Mouse (Mus musculus) c-Kit-negative CD71-positive TER-119-positive erythroid progenitor cells, embryonic 14.5 days (primary cell): ENCODE data around the gene Vti1a.

Source experiments
- DNase-seq: peaks from one replicate; pipeline ENCODE4 v3.0.0-alpha.2; 2013; ENCODE audit warnings: low read depth, low spot score

Vti1a gene

DNA sequence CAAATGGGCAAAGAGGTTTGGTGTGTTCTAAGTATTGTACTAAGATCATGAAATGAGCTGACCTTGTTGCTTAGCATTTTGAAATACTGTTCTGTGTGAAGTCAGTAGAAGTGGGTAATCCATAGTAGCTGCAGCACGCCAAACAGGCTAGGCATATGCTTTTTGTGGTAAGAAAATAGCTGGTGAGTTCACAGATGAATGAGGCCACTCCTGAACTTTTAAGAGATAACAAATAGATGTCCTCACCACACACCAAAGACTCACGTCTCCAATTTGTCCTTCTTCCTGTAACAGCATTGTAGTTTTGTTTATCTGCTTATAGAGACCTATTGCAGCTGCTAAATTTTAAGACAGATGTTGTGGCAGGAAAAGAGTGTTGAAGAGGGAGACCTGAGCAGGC is 62.8 kb downstream of the Vti1a start:
- no peak for DNase-seq

DNA sequence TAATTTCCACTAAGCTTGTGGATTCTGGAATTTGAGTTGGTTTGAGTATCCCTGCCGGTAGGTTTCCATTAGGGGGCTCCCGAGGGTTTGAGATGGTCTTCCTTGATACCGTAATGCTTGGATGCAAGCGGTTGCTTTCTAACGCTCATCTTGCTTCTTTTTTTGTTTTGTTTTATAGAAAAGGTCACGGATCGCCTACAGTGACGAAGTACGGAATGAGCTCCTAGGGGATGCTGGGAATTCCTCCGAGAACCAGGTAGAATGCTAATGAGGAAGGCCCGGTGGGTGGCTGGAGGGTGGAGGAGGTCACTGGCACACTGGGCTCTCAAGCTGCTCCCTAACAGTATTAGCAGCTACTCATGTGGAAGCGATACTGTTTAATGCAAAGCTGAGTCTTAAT is 64.7 kb downstream of the Vti1a start:
- no peak for DNase-seq

DNA sequence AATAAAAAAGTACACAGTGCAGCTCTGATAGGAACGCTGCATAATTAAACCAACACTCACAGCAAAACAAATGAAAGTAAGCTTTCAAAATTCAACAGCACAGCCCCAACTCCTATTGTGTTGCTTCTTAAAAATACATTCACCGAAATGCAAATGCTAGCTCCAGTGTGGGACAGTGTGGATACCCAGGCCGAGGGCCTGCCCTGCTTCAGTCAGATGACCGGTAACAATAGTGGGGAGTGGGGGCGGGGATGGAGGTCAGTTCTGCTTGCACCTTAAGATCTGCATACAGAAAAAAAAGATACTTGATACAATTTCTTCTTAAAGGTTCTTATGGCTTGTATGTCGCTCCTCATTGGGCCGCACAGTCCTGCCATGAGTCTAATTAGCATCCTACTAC is 65.2 kb downstream of the Vti1a start:
- no peak for DNase-seq

GRCm38 (mm10) chr19:55382745-55383144 is 66.7 kb downstream of the Vti1a start:
- no peak for DNase-seq

DNA sequence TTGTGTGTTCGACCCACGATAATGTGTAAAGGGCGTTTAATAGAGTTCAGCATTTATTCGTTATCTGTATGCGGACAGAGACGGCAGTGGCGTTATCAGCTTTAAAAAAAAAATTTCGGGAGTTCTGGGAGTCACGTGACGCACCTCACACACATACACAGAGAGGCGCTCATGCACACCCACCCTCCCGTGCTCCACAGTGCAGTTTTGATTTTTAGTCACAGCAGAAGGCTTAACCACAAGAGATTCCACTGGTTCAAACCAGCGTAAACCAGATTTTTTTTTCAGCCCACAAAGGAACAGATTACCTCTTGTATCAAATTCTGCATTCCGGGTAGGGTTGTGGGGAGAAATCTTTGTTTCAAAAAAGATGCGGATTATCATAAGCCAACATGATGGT is 68.5 kb downstream of the Vti1a start:
- no peak for DNase-seq

DNA sequence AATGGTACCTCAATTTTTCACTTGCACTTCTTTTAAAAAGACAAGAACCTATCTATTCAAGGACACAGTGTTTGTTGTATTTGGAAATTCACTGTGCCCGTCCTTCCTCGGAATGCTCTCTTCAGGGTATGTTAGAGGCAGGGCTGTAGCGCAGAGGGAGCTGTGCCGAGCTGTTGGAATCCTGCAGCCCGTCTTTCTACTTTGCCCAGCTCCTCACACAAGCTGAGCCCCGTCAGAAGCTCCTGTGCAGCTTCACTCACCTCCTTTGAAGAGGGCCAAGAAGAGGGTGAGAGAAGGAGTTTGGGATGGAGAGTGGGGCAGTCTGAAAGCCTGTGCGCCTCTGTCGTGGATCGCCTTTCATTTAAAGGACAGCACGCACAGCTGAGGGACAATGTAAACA is 72.9 kb downstream of the Vti1a start:
- DNase-seq = no peak

DNA sequence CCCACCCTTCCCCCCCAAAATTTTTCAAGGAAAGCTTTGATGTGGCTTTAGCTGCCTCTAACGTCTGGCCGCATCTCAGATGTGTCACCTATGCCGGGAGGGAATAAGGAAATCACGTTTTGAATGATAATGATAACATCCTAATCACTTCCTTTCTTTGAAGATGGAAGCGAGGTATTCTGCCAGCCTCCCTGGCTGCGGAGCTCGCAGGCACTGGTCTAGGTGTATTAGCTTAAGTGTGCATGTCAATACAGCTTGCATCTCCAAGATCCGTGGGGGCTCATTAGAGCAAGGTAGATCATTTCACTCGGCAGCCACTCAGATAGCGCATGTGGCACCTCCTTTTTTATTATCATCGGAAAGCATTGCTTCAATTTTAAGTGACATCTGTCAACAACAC is 74.2 kb downstream of the Vti1a start:
- DNase-seq = no peak

DNA sequence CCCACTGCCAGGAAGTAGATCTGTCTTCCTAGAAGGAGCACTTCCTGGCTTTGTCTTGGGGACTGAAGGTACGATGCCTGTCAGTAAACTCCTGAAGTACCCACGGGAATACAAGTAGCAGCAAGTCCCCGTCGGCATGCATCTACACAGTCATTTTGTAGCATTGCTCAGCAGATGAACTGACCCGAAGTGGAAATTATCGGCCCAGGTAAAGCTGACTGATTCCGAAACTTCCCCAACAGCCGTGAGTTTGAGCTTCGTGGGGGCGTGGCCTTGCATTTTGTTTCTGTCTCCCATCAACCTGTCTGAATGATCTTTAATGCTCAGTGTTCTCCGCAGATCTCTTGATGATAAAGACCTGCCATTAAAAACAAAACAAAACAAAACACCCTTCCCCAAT is 85.5 kb downstream of the Vti1a start:
- no peak for DNase-seq

- no peak for DNase-seq
Observed at GRCm38 (mm10) chr19:55408486-55408885, 92.4 kb downstream of the Vti1a start.

GRCm38 (mm10) chr19:55411415-55411814 is 95.3 kb downstream of the Vti1a start:
- DNase-seq = no peak

GRCm38 (mm10) chr19:55411894-55412293 is 95.8 kb downstream of the Vti1a start:
- no peak for DNase-seq

DNA sequence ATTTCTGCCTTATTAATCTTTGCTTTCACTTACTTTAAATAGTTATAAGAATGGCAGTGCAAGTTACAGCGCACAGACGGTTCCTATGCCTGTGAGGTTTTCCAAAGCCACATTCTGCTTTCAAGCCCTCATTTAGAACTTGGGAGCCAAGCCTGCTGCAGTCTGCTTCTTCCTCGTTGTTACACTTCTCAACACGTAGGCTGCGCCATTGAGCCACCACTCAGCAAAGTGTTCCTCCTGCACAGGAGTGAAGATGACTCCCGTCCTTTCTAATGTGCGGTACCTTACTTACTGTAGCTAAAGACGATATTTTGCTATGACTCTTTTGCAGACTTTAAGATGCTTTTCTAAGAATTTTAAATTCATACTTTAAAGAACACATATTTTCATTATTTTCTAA is 98.0 kb downstream of the Vti1a start:
- no peak for DNase-seq

GRCm38 (mm10) chr19:55418756-55419155 is 102.7 kb downstream of the Vti1a start:
- no peak for DNase-seq

DNA sequence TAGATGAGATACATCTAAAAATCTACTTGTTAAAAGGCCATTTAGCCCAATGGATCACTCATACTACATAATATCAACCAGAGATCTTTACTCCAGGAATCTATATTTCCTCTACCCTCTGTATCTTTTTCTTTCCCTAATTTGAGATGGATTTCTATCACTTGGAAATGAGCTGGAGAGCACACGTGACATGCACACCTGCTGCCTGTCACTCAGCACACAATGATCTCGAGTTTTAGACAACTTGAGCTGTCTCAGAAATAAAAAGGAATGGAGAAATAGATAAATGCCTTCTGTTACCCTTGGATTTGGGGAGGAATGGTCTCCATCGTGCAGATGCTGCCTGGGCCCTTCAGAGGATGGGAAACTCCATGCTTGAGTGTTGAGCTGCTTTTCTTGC is 103.9 kb downstream of the Vti1a start:
- DNase-seq = no peak

DNA sequence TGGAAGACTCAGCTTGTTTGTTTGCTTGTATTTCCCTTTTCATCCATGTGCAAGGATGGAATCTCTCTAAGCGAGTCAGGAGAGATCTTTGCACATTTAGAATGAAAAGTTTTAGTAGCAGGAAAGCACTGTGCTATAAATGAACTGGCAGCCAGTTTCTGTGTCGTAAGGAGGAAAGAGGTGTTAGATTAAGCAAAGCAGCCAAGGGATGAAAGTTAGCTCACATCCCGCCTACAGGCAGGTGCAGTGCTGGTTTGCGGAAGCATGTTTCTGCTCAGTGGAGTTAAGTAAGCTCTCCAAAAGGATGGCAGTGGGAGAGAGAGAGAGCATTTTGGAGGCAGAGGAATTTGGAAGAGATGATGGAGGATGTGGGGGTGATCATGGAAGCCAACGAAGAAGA is 105.7 kb downstream of the Vti1a start:
- no peak for DNase-seq

DNA sequence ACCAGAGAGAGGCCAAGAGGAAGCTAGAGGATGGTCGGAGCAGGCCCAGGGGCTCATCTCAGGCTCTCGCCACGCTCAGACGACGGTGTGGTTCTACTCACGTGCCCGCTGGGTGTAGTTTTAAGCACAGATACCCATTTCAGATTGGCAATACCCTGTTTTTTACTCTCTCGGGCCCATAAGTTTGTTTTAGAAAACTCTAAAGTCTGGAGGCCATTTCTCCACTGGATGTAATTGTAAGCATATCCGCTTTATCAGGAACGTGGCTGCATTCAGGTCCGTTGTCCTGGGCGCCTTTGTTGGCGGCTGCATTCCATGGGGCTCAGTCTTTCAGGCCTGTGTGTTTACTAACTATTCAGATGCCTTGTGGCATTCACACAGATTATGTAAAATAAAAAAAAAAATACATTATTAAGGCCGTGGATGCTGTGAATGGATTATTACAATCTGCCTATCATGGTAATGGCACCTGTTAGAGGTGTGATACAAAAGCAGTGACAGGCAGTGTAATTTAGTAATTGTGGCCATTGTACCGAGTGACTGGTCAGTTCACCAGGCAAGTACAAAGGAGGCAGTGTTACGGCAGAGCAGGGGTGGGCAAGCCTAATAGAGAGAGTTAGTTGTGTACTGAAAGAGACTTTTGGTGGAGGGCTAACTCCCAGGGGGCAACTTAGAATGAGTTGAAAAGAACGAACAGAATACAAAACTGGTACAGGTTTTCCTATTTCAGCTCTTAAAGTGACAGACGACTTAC is 106.4 kb downstream of the Vti1a start:
- DNase-seq = no peak

DNA sequence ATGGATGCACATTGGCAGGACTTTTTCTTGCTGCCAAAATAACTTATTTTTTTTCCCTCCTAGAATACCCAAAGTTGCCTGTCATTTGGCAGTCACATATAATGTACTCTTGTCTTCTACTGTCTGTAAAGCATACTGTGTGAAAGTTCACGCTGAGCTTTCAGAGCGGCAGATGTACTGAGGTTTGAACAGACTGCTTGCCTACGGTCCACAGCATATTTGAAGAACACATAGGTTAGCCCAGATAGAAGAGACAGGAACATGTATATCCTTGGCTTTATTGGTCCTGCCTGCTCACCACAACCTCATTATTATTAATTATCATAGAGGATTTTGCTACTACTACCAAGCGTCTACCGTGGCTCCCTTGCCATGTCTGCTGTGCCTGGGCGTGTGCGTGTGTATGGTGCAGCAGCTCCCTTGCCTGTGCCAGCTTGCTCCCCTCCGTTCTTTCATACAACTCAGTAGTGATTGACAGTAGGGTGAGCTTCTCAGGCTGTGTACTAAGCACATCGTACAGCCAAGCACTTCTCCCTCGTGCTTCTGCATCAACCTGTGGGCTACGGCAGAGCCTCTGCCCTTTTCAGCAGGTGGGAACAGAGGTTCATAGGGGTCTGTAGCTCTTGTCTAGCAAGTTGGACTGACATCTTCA is 107.1 kb downstream of the Vti1a start:
- DNase-seq = no peak

- no peak for DNase-seq
Observed at GRCm38 (mm10) chr19:55423952-55424351, 107.9 kb downstream of the Vti1a start.

DNA sequence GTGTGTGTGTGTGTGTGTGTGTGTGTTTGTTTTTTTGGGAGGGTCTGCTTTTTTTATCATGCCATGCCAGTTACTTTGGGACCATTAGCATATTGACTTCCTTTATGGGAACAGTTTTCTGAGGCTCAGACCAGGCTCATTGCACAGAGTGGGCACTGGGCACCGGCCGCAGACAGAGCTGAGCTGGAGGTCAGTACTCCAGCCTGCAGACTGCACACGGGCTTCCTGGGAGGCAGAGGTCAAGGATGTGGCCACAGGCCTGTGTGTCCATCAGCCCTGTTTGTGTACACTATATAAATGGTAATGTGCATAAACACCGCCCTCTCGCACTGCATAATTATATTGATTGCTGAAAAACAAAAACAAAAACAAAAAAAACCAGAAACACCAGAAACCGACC is 108.4 kb downstream of the Vti1a start:
- DNase-seq = no peak

GRCm38 (mm10) chr19:55440306-55440705 is 124.2 kb downstream of the Vti1a start:
- no peak for DNase-seq

GRCm38 (mm10) chr19:55443618-55444017 is 127.5 kb downstream of the Vti1a start:
- no peak for DNase-seq

- DNase-seq = no peak
Observed at GRCm38 (mm10) chr19:55449084-55449483, 133.0 kb downstream of the Vti1a start.

DNA sequence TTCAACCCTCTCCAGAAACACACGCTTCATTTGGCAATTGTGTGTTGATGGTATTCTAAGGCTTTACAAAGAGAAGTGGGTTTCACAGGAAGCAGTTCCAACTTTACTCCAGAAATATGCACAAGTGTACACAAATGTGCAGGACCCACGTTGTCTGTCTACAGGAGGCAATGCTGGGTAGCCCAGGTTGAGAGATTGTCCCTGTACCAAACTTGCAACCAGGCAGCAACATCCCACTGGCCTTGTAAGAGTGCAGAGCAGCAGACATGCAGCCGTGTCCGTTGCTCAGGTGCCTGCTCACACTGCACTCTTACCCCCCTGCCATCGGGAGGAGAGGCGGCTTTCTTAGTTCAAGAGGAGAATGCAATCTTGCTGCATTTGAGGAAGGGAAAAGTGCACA is 133.4 kb downstream of the Vti1a start:
- DNase-seq = no peak
